Mouse (Mus musculus) liver, embryonic 14.5 days (tissue): ENCODE data around the gene Kynu. TPM values are rescaled to one million over a fixed set of nuclear protein-coding genes. Genes with fewer than 3 reads are reported as not detected.

Source experiments
- ATAC-seq: fragments of 200-750 bp; cut with Nextera tagmentation; 2 replicates; pipeline ENCODE4 v1.8.0; 2017; ENCODE audit warnings: moderate number of reproducible peaks, mild to moderate bottlenecking, moderate library complexity; ENCODE audit not compliant: insufficient read depth
- DNase-seq, 3 experiments: peaks; one replicate each; pipeline ENCODE4 v3.0.0-alpha.2; 2012 to 2013; ENCODE audit warnings: low read depth in 3 of 3, low spot score in 3 of 3
- H3K27ac ChIP-seq: fragments of 300-500 bp; sonication (generic); 2 replicates; pipeline ENCODE4 v1.5.1; 2014; ENCODE audit warnings: moderate library complexity, mild to moderate bottlenecking, control low read depth, inconsistent platforms
- H3K27me3 ChIP-seq: fragments of 300-500 bp; sonication (generic); 2 replicates; pipeline ENCODE4 v1.6.1; 2014; ENCODE audit warnings: mild to moderate bottlenecking, low read length, moderate library complexity; ENCODE audit not compliant: control insufficient read depth, insufficient read depth
- H3K36me3 ChIP-seq: fragments of 300-500 bp; sonication (generic); replicated peaks from 2 replicates; pipeline ENCODE4 v1.6.1; 2014; ENCODE audit warnings: low read depth; ENCODE audit not compliant: control insufficient read depth, insufficient read depth
- H3K4me1 ChIP-seq, 2 experiments: fragments of 200-500 bp in 1 of 2; fragments of 300-500 bp in 1 of 2; sonication (generic) in 1 of 2; replicated peaks; 2 replicates each; pipeline ENCODE4 v1.6.1; 2012 to 2014; ENCODE audit warnings: antibody characterized with exemption in 1 of 2, inconsistent platforms in 1 of 2, low read length in 1 of 2; ENCODE audit not compliant: control insufficient read depth in 2 of 2, insufficient read depth in 2 of 2
- H3K4me2 ChIP-seq: fragments of 300-500 bp; sonication (generic); 2 replicates; pipeline ENCODE4 v1.6.1; 2014; ENCODE audit warnings: low read depth, mild to moderate bottlenecking, control low read depth, moderate library complexity
- H3K4me3 ChIP-seq, 2 experiments: fragments of 200-500 bp in 1 of 2; fragments of 300-500 bp in 1 of 2; sonication (generic) in 1 of 2; 2 replicates each; pipeline ENCODE4 v1.5.1; 2012 to 2014; ENCODE audit warnings: low read depth in 2 of 2, low read length in 2 of 2, mild to moderate bottlenecking in 2 of 2, control low read depth in 1 of 2, inconsistent platforms in 1 of 2, moderate library complexity in 1 of 2; ENCODE audit not compliant: insufficient read depth in 1 of 2
- H3K9ac ChIP-seq: fragments of 300-500 bp; sonication (generic); replicated peaks from 2 replicates; pipeline ENCODE4 v1.6.1; 2014; ENCODE audit warnings: mild to moderate bottlenecking, control low read depth, moderate library complexity
- H3K9me3 ChIP-seq: fragments of 300-500 bp; sonication (generic); 2 replicates; pipeline ENCODE4 v1.6.1; 2016; ENCODE audit warnings: low read length, mixed read lengths; ENCODE audit not compliant: control insufficient read depth
- CTCF ChIP-seq: IDR thresholded peaks from 2 replicates; pipeline ENCODE4 v1.5.1; 2016; ENCODE audit warnings: antibody characterized with exemption, low read depth, control low read depth
- EP300 ChIP-seq: IDR thresholded peaks from 2 replicates; pipeline ENCODE4 v1.6.1; 2016; ENCODE audit warnings: antibody characterized with exemption, low read depth
- WGBS: fragments of 180-500 bp; shearing (Covaris S2); extraction: QIAGEN DNeasy Blood & Tissue Kit; methylation state at CpG from one replicate; pipeline ENCODE4 v1.1.7; 2014; ENCODE audit not compliant: insufficient replicate concordance; 5-methylcytosine and 5-hydroxymethylcytosine counted together
- polyA plus RNA-seq, 2 experiments: library from polyadenylated mRNA; depleted of rRNA in 1 of 2; stranded (reverse) in 1 of 2; unstranded in 1 of 2; fragments of >200 nt; fragmentation: Nextera tagmentation in 1 of 2; extraction: Ambion mirVana in 1 of 2; gene quantifications; 2 replicates each; pipeline versions ENCODE4 v1.2.1 to v1.2.3; 2012 to 2014

The Kynu gene
- polyA plus RNA-seq, 2 experiments, result 2.4 to 3.3 TPM

DNA sequence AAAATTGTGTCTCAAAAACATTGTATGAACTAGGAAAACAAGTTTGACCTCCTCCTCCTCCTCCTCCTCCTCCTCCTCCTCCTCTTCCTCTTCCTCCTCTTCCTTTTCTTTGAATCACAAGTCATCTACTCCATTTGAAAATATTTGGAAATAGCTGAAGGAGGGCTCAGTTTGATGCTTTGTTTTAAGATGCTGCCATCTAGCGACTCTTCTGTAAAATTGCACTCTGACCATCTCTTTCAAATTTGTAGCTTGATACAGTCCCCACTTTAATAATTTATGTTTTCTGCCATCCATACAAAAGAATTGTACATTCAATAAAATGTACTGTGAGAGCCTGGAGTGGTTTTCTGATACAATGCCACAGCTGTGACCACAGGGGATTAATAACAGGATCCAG, 67.7 kb downstream of the Kynu start:
- 0% methylated on average over 1 of the region's 1 CpGs for WGBS
- H3K4me3 ChIP-seq, result no peak overlapping the region
- H3K9ac ChIP-seq, result no peak overlapping the region
- no peak overlapping the region for H3K27ac ChIP-seq
- no peak for ATAC-seq
- no peaks in the 10 kb centered on the region for H3K27me3 ChIP-seq
- TF ChIP-seq EP300, result no peak
- peak; percentile 36; the same call in 1 of the 2 replicates for TF ChIP-seq CTCF
- H3K9me3 ChIP-seq, result no peaks in the 10 kb centered on the region
- no peak overlapping the region for H3K4me2 ChIP-seq
- H3K36me3 ChIP-seq, result no peaks in the 10 kb centered on the region
- H3K4me1 ChIP-seq, result no peaks in the 10 kb centered on the region
- DNase-seq, result peak in 1 of 3 experiments; percentile 2

DNA sequence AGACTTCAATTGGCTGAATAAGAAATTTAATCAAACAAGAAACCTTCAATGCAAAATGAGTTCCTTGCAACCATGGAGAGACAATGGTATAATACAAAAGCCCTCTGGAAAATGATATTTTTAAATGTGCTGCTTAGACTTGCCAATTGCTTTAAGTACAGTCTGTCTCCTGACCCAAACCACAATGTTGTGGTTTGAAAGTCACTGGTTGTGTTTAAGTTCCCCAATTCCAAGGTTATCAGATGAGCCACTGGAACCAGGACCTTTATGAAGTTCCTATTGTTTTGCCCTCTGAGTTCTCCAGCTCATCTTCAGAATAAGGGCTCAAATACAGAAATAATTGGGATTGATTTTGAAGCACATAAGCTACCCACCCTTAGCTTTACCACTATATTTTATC, 76.7 kb downstream of the Kynu start:
- H3K9ac ChIP-seq, result no peak overlapping the region
- no peak overlapping the region for H3K27ac ChIP-seq
- no peaks in the 10 kb centered on the region for H3K27me3 ChIP-seq
- ATAC-seq (no peak), DNase-seq (no peak)
- H3K4me3 ChIP-seq, result no peak overlapping the region
- H3K36me3 ChIP-seq, result no peaks in the 10 kb centered on the region
- no peaks in the 10 kb centered on the region for H3K4me1 ChIP-seq
- no peaks in the 10 kb centered on the region for H3K9me3 ChIP-seq
- no peak overlapping the region for H3K4me2 ChIP-seq
- TF ChIP-seq CTCF (no peak), EP300 (no peak)

DNA sequence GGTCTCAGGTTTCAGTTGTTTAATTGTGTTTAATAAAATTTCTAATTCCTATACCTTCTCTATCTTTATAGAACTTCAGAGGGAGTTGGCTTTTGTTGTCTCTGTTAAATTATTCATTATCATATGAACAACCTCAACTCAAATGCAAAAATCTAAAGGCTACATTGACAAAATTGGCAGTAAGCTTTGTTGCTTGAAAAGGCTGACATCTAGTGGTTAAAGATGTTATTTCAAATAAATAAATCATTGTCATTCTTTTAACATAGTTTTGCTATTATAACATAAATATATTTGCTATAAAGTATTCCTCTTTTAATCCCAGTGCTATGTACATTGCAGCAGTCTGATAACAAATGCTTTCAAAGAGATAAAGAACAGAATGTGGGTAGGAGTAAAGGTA, 81.4 kb downstream of the Kynu start:
- H3K9ac ChIP-seq, result no peak overlapping the region
- H3K36me3 ChIP-seq, result no peaks in the 10 kb centered on the region
- H3K4me1 ChIP-seq, result no peaks in the 10 kb centered on the region
- ATAC-seq (no peak), DNase-seq (no peak)
- H3K27me3 ChIP-seq, result no peaks in the 10 kb centered on the region
- TF ChIP-seq EP300 (no peak), CTCF (no peak)
- H3K4me3 ChIP-seq, result no peak overlapping the region
- H3K9me3 ChIP-seq, result no peaks in the 10 kb centered on the region
- H3K27ac ChIP-seq, result no peak overlapping the region
- no peak overlapping the region for H3K4me2 ChIP-seq

- Histone ChIP-seq H3K27ac (no peak overlapping the region), H3K4me3 (no peak overlapping the region), H3K9ac (no peak overlapping the region), H3K4me2 (no peak overlapping the region), H3K27me3 (no peaks in the 10 kb centered on the region), H3K4me1 (no peaks in the 10 kb centered on the region), H3K36me3 (no peaks in the 10 kb centered on the region), H3K9me3 (no peaks in the 10 kb centered on the region)
- no peak for ATAC-seq
- WGBS, result 52% methylated on average over 2 of the region's 2 CpGs
- TF ChIP-seq EP300 (no peak), CTCF (no peak)
- no peak for DNase-seq
Measured at GRCm38 (mm10) chr2:43646962-43647361, 91.8 kb downstream of the Kynu start.

DNA sequence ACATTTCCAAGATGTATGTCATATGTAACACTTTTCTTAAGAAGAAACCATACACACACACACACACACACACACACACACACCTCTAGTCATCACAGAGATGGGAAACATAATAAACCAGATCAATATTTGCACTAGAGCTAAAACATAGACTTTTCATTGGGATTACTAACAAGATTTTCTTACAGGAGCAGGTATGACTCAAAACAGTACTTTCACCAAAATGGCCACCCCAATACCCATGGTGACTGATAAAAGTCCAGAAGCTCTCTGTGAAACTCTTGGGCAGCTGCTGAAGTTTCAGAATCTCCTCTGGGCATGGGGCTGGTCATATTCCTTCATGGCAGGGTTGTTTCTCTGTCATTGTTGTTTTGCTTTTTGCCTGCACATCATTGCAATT, 114.5 kb downstream of the Kynu start:
- Histone ChIP-seq H3K4me3 (no peak overlapping the region), H3K9me3 (no peaks in the 10 kb centered on the region), H3K4me2 (no peak overlapping the region), H3K9ac (no peak overlapping the region), H3K36me3 (no peaks in the 10 kb centered on the region), H3K27me3 (no peaks in the 10 kb centered on the region), H3K27ac (no peak overlapping the region), H3K4me1 (no peaks in the 10 kb centered on the region)
- TF ChIP-seq EP300 (no peak), CTCF (no peak)
- DNase-seq (no peak), ATAC-seq (no peak)

DNA sequence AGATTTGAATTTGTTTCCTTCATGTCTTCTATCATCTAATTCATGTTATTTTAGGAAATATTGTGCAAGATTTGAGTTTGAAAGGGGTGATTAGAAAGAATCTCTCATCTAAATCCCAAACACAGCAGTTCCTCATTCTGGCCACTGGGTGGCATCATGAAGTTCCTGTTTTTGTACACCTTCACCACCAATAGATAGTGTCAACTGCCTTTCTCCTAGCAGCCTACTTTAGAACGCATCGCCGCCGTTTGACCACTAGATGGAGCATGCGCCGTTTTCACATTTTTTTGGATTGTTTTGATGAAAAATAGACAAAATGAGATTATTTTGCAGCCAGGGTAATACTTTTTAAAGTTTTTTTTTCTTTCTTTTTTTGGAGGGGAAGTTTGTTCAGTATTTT, 118.5 kb downstream of the Kynu start:
- no peak overlapping the region for H3K4me3 ChIP-seq
- DNase-seq, result peak; percentile 44 to 55 (median 44)
- TF ChIP-seq CTCF, result peak; percentile 86
- TF ChIP-seq EP300, result no peak
- H3K4me1 ChIP-seq, result no peaks in the 10 kb centered on the region
- ATAC-seq, result peak; percentile 63; the same call in 1 of the 2 replicates
- H3K27me3 ChIP-seq, result no peaks in the 10 kb centered on the region
- H3K27ac ChIP-seq, result no peak overlapping the region
- no peaks in the 10 kb centered on the region for H3K36me3 ChIP-seq
- WGBS, result under 1% methylated on average over 6 of the region's 6 CpGs
- H3K4me2 ChIP-seq, result no peak overlapping the region
- H3K9me3 ChIP-seq, result no peaks in the 10 kb centered on the region
- no peak overlapping the region for H3K9ac ChIP-seq
